Mouse (Mus musculus) cerebellum, adult 2 months (tissue): ENCODE measurements around the gene Ppp1r8. TPM values are rescaled to one million over a fixed set of nuclear protein-coding genes. Genes with fewer than 3 reads are reported as not detected.

Experiments used
- DNase-seq, 2 experiments: peaks; one replicate each; pipeline ENCODE4 v3.0.0; 2021
- H3K27ac ChIP-seq: fragments of 200-500 bp; 2 replicates; pipeline ENCODE4 v1.5.1; 2012; ENCODE audit warnings: low read length, control low read depth, inconsistent platforms; ENCODE audit not compliant: insufficient read depth
- H3K27me3 ChIP-seq: fragments of 200-500 bp; 2 replicates; pipeline ENCODE4 v1.6.1; 2012; ENCODE audit warnings: inconsistent platforms, mild to moderate bottlenecking, low read length, moderate library complexity; ENCODE audit not compliant: control insufficient read depth, insufficient read depth
- H3K4me1 ChIP-seq: fragments of 200-500 bp; 2 replicates; pipeline ENCODE4 v1.6.1; 2011; ENCODE audit warnings: low read length; ENCODE audit not compliant: control insufficient read depth, insufficient read depth
- H3K4me3 ChIP-seq: fragments of 200-500 bp; replicated peaks from 2 replicates; pipeline ENCODE3; 2011; ENCODE audit warnings: mild to moderate bottlenecking, low read depth, low read length, control low read depth; ENCODE audit not compliant: insufficient read depth
- CTCF ChIP-seq: fragments of 200-500 bp; IDR thresholded peaks from 2 replicates; pipeline ENCODE4 v1.5.1; 2011; ENCODE audit warnings: low read depth, mild to moderate bottlenecking, control low read depth, low read length, moderate library complexity, borderline replicate concordance; ENCODE audit not compliant: insufficient read depth
- POLR2A ChIP-seq: fragments of 200-500 bp; IDR thresholded peaks from 2 replicates; pipeline ENCODE4 v1.6.1; 2011; ENCODE audit warnings: low read length, control low read depth, borderline replicate concordance; ENCODE audit not compliant: insufficient read depth
- WGBS: fragments of 180-500 bp; shearing (Covaris S2); methylation state at CpG from one replicate; pipeline ENCODE4 v1.1.7; 2018; 5-methylcytosine and 5-hydroxymethylcytosine counted together
- polyA plus RNA-seq: library from polyadenylated mRNA; depleted of rRNA; stranded (reverse); fragments of >200 nt; gene quantifications from 2 replicates; pipeline ENCODE4 v1.2.3, GENCODE M21; 2012

The Ppp1r8 gene
- polyA plus RNA-seq, 1 experiment = 67.6 TPM

GRCm38 (mm10) chr4:132818442-132818841, 24.5 kb downstream of the Ppp1r8 start:
- no peak overlapping the region for H3K27ac ChIP-seq
- no peak for DNase-seq
- no peaks in the 10 kb centered on the region for H3K27me3 ChIP-seq
- no peaks in the 10 kb centered on the region for H3K4me1 ChIP-seq
- H3K4me3 ChIP-seq = no peak overlapping the region
- 57% methylated on average over 2 of the region's 2 CpGs for WGBS
- no peak for TF ChIP-seq POLR2A
- no peak for TF ChIP-seq CTCF

GRCm38 (mm10) chr4:132816855-132817254, 26.1 kb downstream of the Ppp1r8 start:
- TF ChIP-seq POLR2A (no peak), CTCF (no peak)
- Histone ChIP-seq H3K27ac (no peak overlapping the region), H3K27me3 (no peaks in the 10 kb centered on the region), H3K4me1 (no peaks in the 10 kb centered on the region), H3K4me3 (no peak overlapping the region)
- DNase-seq = no peak
- WGBS = 60% methylated on average over 2 of the region's 2 CpGs

- no peak overlapping the region for H3K27ac ChIP-seq
- WGBS = 84% methylated on average over 7 of the region's 7 CpGs
- H3K27me3 ChIP-seq = no peaks in the 10 kb centered on the region
- TF ChIP-seq POLR2A (no peak), CTCF (no peak)
- DNase-seq = no peak
- H3K4me1 ChIP-seq = no peaks in the 10 kb centered on the region
- no peak overlapping the region for H3K4me3 ChIP-seq
Observed at GRCm38 (mm10) chr4:132816404-132816803, 26.6 kb downstream of the Ppp1r8 start.

GRCm38 (mm10) chr4:132809621-132810020, 33.3 kb downstream of the Ppp1r8 start:
- Histone ChIP-seq H3K27me3 (no peaks in the 10 kb centered on the region), H3K4me3 (no peak overlapping the region), H3K27ac (no peak overlapping the region), H3K4me1 (no peaks in the 10 kb centered on the region)
- DNase-seq = no peak
- 74% methylated on average over 5 of the region's 5 CpGs for WGBS
- TF ChIP-seq CTCF = no peak
- no peak for TF ChIP-seq POLR2A

- WGBS = 69% methylated on average over 5 of the region's 5 CpGs
- TF ChIP-seq POLR2A = no peak
- no peak for TF ChIP-seq CTCF
- H3K27ac ChIP-seq = no peak overlapping the region
- DNase-seq = no peak
- H3K4me3 ChIP-seq = no peak overlapping the region
- H3K4me1 ChIP-seq = no peaks in the 10 kb centered on the region
- H3K27me3 ChIP-seq = no peaks in the 10 kb centered on the region
Observed at GRCm38 (mm10) chr4:132807771-132808641, 35.0 kb downstream of the Ppp1r8 start.

GRCm38 (mm10) chr4:132806620-132807191, 36.3 kb downstream of the Ppp1r8 start:
- Histone ChIP-seq H3K4me3 (no peak overlapping the region), H3K27ac (no peak overlapping the region), H3K27me3 (no peaks in the 10 kb centered on the region; the same call in 1 of the 2 replicates), H3K4me1 (no peaks in the 10 kb centered on the region)
- TF ChIP-seq POLR2A = no peak
- no peak for TF ChIP-seq CTCF
- WGBS = 90% methylated on average over 7 of the region's 7 CpGs
- DNase-seq = no peak

- WGBS = 83% methylated on average over 12 of the region's 12 CpGs
- Histone ChIP-seq H3K4me3 (no peak overlapping the region), H3K27ac (no peak overlapping the region), H3K4me1 (no peaks in the 10 kb centered on the region), H3K27me3 (no peaks in the 10 kb centered on the region; the same call in 1 of the 2 replicates)
- TF ChIP-seq CTCF (no peak), POLR2A (no peak)
- DNase-seq = no peak
Observed at GRCm38 (mm10) chr4:132805599-132806197, 37.3 kb downstream of the Ppp1r8 start.
